Mouse (Mus musculus): ENCODE data around the gene Ypel1. TPM values are rescaled to one million over a fixed set of nuclear protein-coding genes. Genes with fewer than 3 reads are reported as not detected.

The Ypel1 gene
- polyA plus RNA-seq (2015; fragmentation: Nextera tagmentation; extraction: Ambion mirVana) = 9.4 and 10.1 TPM in 2 replicates

DNA sequence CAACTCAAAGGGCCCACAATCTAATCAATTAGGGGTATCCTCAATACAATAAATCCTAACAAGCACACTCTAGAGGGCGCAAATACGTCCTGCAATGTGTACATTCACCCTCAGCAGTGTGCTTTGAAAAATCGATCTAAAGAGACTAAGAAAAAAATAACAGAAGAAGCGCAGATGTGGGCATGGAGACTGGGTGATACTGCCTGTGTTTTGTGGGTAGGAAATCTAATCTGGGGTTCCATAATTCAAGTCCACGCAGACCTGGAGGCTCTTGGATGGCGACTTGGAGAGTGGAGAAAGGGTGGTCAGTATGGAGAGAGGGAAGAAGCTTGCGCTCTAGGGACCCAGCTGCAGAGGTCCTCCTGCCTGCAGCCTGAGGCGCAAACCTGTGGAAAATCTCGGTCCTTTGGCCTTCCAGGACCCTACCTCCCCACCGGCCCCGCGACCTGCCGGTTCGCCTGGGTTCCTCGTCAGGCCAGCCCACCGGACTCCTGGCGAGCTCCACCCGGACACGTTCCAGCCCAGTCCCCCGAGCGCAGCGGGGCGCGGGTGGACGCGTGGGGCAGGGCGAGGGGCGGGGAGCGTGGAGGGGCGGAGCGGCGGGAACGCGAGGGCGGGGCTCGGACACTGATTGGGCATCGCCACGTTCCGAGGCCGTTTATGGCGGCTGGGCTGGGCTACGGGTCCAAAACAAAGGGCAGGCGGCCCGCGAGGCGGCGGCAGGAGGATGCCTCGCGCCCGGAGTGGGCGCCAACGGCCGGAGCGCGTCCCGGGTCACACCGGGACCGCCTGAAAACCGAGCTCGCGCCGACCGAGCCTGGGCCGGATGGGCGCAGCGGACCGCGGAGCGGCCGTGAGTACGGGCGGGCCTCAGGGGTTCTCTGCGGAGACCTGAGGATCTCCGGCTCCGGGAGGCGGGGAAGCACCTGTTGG is at the start of gene Ypel1:
Ypel1 (plus strand) TSS at position 186 of the 933 bp plus-strand sequence.
- Histone ChIP-seq H3K4me2 (ENCODE audit: low read depth, low read length) (peak within 1 kb of the TSS; percentile 91), H3K4me3 (ENCODE audit: low read length) (peak within 1 kb of the TSS; percentile 69), H3K9ac (ENCODE audit: low read length) (peak within 1 kb of the TSS; percentile 79), H3K27me3 (ENCODE audit: control insufficient read depth, insufficient read depth, low read length) (no peaks in the 10 kb centered on the region), H3K36me3 (ENCODE audit: control insufficient read depth, insufficient read depth) (no peaks in the 10 kb centered on the region), H3K9me3 (replicated peaks; ENCODE audit: control insufficient read depth, low read length) (no peaks in the 10 kb centered on the region), H3K4me1 (ENCODE audit: control insufficient read depth, insufficient read depth, low read length) (peaks cover 5% of the 10 kb centered on the region; the same call in 1 of the 2 replicates), H3K27ac (ENCODE audit: low read length) (peak within 1 kb of the TSS; percentile 83)
- WGBS = under 1% methylated on average over 76 of the region's 76 CpGs
- peak; percentile 95 for ATAC-seq (replicated peaks; ENCODE audit: extremely low read depth, insufficient read depth, low FRiP score)

DNA sequence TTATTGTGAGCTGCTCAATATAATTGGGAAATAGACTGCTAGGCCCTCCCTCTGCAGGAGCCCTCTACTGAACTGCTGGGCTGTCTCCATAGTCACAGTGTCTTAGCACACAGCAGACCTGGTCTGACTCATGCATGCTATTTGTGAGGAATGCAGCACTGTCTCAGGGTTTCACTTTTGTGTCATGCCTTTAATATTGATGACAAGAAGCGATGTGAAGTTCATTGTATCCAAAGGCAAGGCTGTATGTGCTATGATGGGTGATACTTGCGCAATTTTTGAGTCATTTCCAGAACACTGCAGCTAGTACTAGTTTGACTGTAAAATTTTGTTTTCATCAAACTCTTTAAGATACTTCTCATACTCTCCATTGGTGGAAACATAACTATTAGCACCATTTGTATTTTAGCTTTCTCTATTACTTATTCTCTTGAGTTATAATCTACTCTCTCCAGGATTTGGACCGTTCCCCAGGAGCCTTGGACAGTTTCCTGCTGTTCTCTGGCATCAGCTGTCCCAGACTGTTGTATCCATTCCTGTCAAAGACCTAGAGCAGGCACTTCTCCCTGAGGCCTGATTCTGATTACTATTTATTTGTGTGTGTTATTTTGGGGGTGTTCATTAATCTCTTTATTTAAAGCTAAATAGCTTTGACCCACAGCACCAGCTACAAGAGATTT is 44.9 kb upstream of the Ypel1 start:
- H3K27me3 ChIP-seq (ENCODE audit: control insufficient read depth, insufficient read depth, low read length) = no peaks in the 10 kb centered on the region
- H3K9ac ChIP-seq (ENCODE audit: low read length) = no peak overlapping the region
- H3K36me3 ChIP-seq (ENCODE audit: control insufficient read depth, insufficient read depth) = peaks cover 35% of the 10 kb centered on the region
- H3K4me1 ChIP-seq (ENCODE audit: control insufficient read depth, insufficient read depth, low read length) = peaks cover 2% of the 10 kb centered on the region; the same call in 1 of the 2 replicates
- no peak; the same call in 1 of the 2 replicates for ATAC-seq (replicated peaks; ENCODE audit: extremely low read depth, insufficient read depth, low FRiP score)
- no peaks in the 10 kb centered on the region for H3K9me3 ChIP-seq (replicated peaks; ENCODE audit: control insufficient read depth, low read length)
- H3K27ac ChIP-seq (ENCODE audit: low read length) = no peak overlapping the region
- H3K4me3 ChIP-seq (ENCODE audit: low read length) = no peak overlapping the region
- WGBS = 73% methylated on average over 3 of the region's 3 CpGs
- no peak overlapping the region for H3K4me2 ChIP-seq (ENCODE audit: low read depth, low read length)

DNA sequence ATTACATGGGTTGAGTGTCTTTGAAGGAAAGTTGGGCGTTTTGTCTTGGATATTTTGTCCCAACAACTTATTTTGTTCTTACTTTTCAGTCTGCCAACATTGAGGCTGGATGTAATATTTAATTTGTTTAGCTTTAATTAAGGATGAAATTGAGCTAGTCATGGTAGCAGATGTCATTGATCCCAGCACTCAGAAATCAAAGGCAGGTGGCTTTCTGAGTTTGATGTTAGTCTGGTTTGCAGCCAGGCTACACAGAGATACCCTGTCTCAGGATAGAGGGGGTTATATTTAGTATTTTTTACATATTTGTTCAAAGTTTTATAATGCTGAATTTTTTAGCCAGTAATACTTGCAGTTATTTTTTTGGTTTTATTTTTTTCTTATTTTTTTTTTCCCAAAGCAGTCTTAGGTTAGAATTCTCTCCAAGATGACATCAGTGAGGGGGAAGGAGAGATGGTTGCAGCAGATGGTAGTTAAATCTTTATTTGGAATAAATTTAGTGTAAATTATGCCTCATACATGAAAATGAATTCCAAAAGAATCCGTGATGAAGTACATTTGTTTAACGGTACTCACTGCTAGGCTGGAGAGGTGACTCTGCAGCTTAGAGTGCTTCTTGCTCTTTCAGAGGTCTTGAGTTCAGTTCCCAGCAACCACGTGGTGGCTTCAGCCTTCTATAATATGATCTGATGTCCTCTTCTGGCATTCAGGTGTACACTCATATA is 39.4 kb upstream of the Ypel1 start:
- Histone ChIP-seq H3K4me1 (ENCODE audit: control insufficient read depth, insufficient read depth, low read length) (no peaks in the 10 kb centered on the region), H3K9me3 (replicated peaks; ENCODE audit: control insufficient read depth, low read length) (no peaks in the 10 kb centered on the region), H3K27me3 (ENCODE audit: control insufficient read depth, insufficient read depth, low read length) (no peaks in the 10 kb centered on the region), H3K36me3 (ENCODE audit: control insufficient read depth, insufficient read depth) (peaks cover 27% of the 10 kb centered on the region), H3K4me2 (ENCODE audit: low read depth, low read length) (no peak overlapping the region), H3K4me3 (ENCODE audit: low read length) (no peak overlapping the region), H3K9ac (ENCODE audit: low read length) (no peak overlapping the region), H3K27ac (ENCODE audit: low read length) (no peak overlapping the region)
- no peak for ATAC-seq (replicated peaks; ENCODE audit: extremely low read depth, insufficient read depth, low FRiP score)
- WGBS = 85% methylated on average over 4 of the region's 4 CpGs

DNA sequence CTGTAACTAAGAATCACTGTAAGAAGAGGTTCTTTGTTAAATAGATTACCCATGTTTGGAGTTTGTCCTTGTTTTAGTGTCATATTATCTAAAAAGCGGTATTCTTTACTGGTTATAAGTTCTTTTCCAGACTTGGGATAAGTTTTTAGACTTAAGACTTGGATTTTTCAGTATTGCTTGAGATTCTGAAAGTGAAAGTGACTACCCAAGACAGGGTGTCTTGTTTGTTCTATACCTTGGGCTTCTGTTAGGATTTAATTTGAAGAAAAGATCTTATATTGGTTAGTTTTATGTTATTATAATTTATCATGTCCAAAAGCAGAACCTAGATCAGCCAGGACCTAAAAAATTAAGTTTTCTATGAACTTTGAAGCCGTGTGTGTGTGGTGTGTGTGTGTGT is 35.7 kb upstream of the Ypel1 start:
- H3K4me1 ChIP-seq (ENCODE audit: control insufficient read depth, insufficient read depth, low read length) = no peaks in the 10 kb centered on the region
- no peak overlapping the region for H3K4me3 ChIP-seq (ENCODE audit: low read length)
- H3K27ac ChIP-seq (ENCODE audit: low read length) = no peak overlapping the region
- no peak overlapping the region for H3K4me2 ChIP-seq (ENCODE audit: low read depth, low read length)
- 96% methylated on average over 2 of the region's 2 CpGs for WGBS
- H3K9me3 ChIP-seq (replicated peaks; ENCODE audit: control insufficient read depth, low read length) = no peaks in the 10 kb centered on the region
- H3K9ac ChIP-seq (ENCODE audit: low read length) = no peak overlapping the region
- ATAC-seq (replicated peaks; ENCODE audit: extremely low read depth, insufficient read depth, low FRiP score) = no peak
- H3K36me3 ChIP-seq (ENCODE audit: control insufficient read depth, insufficient read depth) = peaks cover 42% of the 10 kb centered on the region
- no peaks in the 10 kb centered on the region for H3K27me3 ChIP-seq (ENCODE audit: control insufficient read depth, insufficient read depth, low read length)

DNA sequence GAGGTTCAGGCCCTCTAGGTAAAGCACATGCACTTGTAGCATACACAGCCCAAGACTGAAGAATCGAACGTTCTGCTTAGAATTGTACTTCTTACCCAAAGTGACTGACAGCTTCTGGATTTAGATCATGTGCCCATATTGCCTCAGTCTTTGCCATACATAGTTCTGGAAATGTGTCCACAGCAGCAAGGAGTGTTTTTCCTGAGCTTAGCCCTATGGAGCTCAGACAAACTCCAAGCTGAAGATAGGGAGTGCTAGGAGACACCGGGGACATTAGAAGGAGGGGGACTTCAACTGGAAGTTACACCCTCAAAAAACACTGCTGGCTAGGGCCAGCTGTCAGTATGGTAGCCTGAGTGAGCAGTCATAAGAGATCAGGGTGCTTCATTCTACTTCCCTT is 28.8 kb upstream of the Ypel1 start:
- Histone ChIP-seq H3K9ac (ENCODE audit: low read length) (no peak overlapping the region), H3K36me3 (ENCODE audit: control insufficient read depth, insufficient read depth) (peaks cover 57% of the 10 kb centered on the region), H3K27ac (ENCODE audit: low read length) (no peak overlapping the region), H3K4me1 (ENCODE audit: control insufficient read depth, insufficient read depth, low read length) (no peaks in the 10 kb centered on the region), H3K27me3 (ENCODE audit: control insufficient read depth, insufficient read depth, low read length) (no peaks in the 10 kb centered on the region), H3K9me3 (replicated peaks; ENCODE audit: control insufficient read depth, low read length) (no peaks in the 10 kb centered on the region), H3K4me3 (ENCODE audit: low read length) (no peak overlapping the region), H3K4me2 (ENCODE audit: low read depth, low read length) (no peak overlapping the region)
- no peak for ATAC-seq (replicated peaks; ENCODE audit: extremely low read depth, insufficient read depth, low FRiP score)
- 95% methylated on average over 3 of the region's 3 CpGs for WGBS

DNA sequence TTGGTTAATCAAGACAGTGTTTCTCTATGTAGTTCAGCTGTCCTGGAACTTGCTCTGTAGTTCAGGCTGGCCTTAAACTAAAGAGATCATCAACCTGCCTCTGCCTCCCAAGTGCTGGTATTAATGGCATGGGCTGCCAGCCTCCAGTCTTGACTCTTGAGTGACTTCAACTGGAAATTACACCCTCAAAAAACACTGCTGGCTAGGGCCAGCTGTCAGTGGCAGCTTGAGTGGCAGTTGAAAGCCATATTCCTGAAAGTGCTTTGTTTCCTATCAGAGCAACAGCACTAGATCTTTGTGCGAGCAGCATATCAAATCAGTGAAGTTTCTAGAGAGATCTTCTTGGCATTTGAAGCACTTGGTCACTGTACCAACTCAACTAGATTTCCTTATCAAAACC is 28.1 kb upstream of the Ypel1 start:
- H3K27me3 ChIP-seq (ENCODE audit: control insufficient read depth, insufficient read depth, low read length) = no peaks in the 10 kb centered on the region
- H3K4me1 ChIP-seq (ENCODE audit: control insufficient read depth, insufficient read depth, low read length) = no peaks in the 10 kb centered on the region
- no peak overlapping the region for H3K9ac ChIP-seq (ENCODE audit: low read length)
- peaks cover 51% of the 10 kb centered on the region for H3K36me3 ChIP-seq (ENCODE audit: control insufficient read depth, insufficient read depth)
- no peak for ATAC-seq (replicated peaks; ENCODE audit: extremely low read depth, insufficient read depth, low FRiP score)
- no peak overlapping the region for H3K27ac ChIP-seq (ENCODE audit: low read length)
- no peaks in the 10 kb centered on the region for H3K9me3 ChIP-seq (replicated peaks; ENCODE audit: control insufficient read depth, low read length)
- 80% methylated on average over 1 of the region's 1 CpGs for WGBS
- H3K4me3 ChIP-seq (ENCODE audit: low read length) = no peak overlapping the region
- no peak overlapping the region for H3K4me2 ChIP-seq (ENCODE audit: low read depth, low read length)

DNA sequence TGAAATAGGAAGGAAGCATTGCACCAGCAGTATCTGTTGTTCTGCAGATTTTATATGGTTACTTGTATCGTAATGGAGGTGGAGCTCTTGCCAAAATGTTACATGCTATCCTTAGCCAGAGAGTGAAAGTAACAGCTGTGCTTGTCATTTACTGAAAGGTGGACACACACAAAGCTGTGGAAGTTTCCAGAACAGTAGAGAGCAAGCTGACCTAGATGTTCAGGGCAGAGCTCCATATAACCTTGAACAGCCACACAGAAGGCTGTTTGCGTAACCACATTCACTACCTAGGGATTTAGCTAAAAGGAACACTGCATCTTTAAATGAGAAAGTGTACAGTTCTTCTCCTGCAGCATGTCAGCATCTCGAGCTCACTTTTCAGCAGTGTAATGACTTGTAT is 25.2 kb upstream of the Ypel1 start:
- H3K36me3 ChIP-seq (ENCODE audit: control insufficient read depth, insufficient read depth) = peaks cover 54% of the 10 kb centered on the region
- WGBS = 83% methylated on average over 3 of the region's 3 CpGs
- no peaks in the 10 kb centered on the region for H3K4me1 ChIP-seq (ENCODE audit: control insufficient read depth, insufficient read depth, low read length)
- no peaks in the 10 kb centered on the region for H3K9me3 ChIP-seq (replicated peaks; ENCODE audit: control insufficient read depth, low read length)
- H3K27me3 ChIP-seq (ENCODE audit: control insufficient read depth, insufficient read depth, low read length) = no peaks in the 10 kb centered on the region
- no peak overlapping the region for H3K27ac ChIP-seq (ENCODE audit: low read length)
- H3K9ac ChIP-seq (ENCODE audit: low read length) = no peak overlapping the region
- ATAC-seq (replicated peaks; ENCODE audit: extremely low read depth, insufficient read depth, low FRiP score) = no peak
- H3K4me3 ChIP-seq (ENCODE audit: low read length) = no peak overlapping the region
- H3K4me2 ChIP-seq (ENCODE audit: low read depth, low read length) = no peak overlapping the region

DNA sequence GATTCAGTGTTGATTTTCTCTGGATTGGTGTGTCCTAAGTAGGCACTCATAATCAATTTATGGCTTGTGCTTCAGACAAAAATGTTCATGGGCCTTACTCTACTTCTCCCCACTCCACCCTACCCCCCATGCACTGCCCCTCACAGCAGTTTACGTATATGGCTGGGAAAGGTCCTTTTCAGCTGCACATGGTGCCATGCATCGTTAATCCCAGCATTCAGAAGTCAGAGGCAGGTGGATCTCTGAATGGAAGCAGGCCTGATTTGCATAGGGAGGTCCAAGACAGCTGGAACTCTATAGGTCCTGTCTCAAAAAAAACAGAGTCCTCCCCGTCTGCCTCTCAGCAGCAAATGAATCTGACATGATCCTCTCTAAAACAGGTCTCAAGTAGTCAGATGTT is 24.2 kb upstream of the Ypel1 start:
- peaks cover 51% of the 10 kb centered on the region for H3K36me3 ChIP-seq (ENCODE audit: control insufficient read depth, insufficient read depth)
- H3K9ac ChIP-seq (ENCODE audit: low read length) = no peak overlapping the region
- ATAC-seq (replicated peaks; ENCODE audit: extremely low read depth, insufficient read depth, low FRiP score) = no peak
- no peaks in the 10 kb centered on the region for H3K9me3 ChIP-seq (replicated peaks; ENCODE audit: control insufficient read depth, low read length)
- no peak overlapping the region for H3K4me3 ChIP-seq (ENCODE audit: low read length)
- no peaks in the 10 kb centered on the region for H3K4me1 ChIP-seq (ENCODE audit: control insufficient read depth, insufficient read depth, low read length)
- no peaks in the 10 kb centered on the region for H3K27me3 ChIP-seq (ENCODE audit: control insufficient read depth, insufficient read depth, low read length)
- H3K4me2 ChIP-seq (ENCODE audit: low read depth, low read length) = no peak overlapping the region
- 81% methylated on average over 3 of the region's 3 CpGs for WGBS
- no peak overlapping the region for H3K27ac ChIP-seq (ENCODE audit: low read length)
